Mouse (Mus musculus): Measurements from ENCODE around the gene Helz.
"Not testable (repeated sequence)": the region's sequence is repeated elsewhere in the genome, so short reads cannot be mapped to it uniquely, and the experiment has no call there.

Gene Helz

GRCm38 (mm10) chr11:107547351-107548203 is at the start of gene Helz:
Gene Helz (plus strand): TSS chr11:107547930.
- DNase-seq: peak; percentile 71 to 75

GRCm38 (mm10) chr11:107502801-107503200 is 44.9 kb upstream of the Helz start:
- DNase-seq: peak in 1 of 2 experiments; percentile 5

GRCm38 (mm10) chr11:107504364-107504763 is 43.4 kb upstream of the Helz start:
- not testable (repeated sequence) for DNase-seq

GRCm38 (mm10) chr11:107506260-107506659 is 41.5 kb upstream of the Helz start:
- peak; percentile 38 to 49 for DNase-seq

- peak in 1 of 2 experiments; percentile 8 for DNase-seq
Measured at GRCm38 (mm10) chr11:107509631-107510338, 37.9 kb upstream of the Helz start.

GRCm38 (mm10) chr11:107510362-107511269 is 37.1 kb upstream of the Helz start:
- peak in 1 of 2 experiments; percentile 22 for DNase-seq

GRCm38 (mm10) chr11:107511954-107512353 is 35.8 kb upstream of the Helz start:
- DNase-seq: peak; percentile 78

GRCm38 (mm10) chr11:107513047-107513446 is 34.7 kb upstream of the Helz start:
- no peak for DNase-seq

- no peak for DNase-seq
Measured at GRCm38 (mm10) chr11:107516387-107516786, 31.3 kb upstream of the Helz start.

- no peak for DNase-seq
Measured at GRCm38 (mm10) chr11:107518645-107519429, 28.9 kb upstream of the Helz start.

- DNase-seq: no peak
Measured at GRCm38 (mm10) chr11:107521153-107521552, 26.6 kb upstream of the Helz start.

GRCm38 (mm10) chr11:107524966-107525365 is 22.8 kb upstream of the Helz start:
- no peak for DNase-seq

GRCm38 (mm10) chr11:107527632-107528031 is 20.1 kb upstream of the Helz start:
- DNase-seq: no peak

- no peak for DNase-seq
Measured at GRCm38 (mm10) chr11:107529320-107529719, 18.4 kb upstream of the Helz start.

- DNase-seq: no peak
Measured at GRCm38 (mm10) chr11:107531445-107531844, 16.3 kb upstream of the Helz start.

- no peak for DNase-seq
Measured at GRCm38 (mm10) chr11:107532271-107532670, 15.5 kb upstream of the Helz start.

- no peak for DNase-seq
Measured at GRCm38 (mm10) chr11:107538994-107539393, 8.7 kb upstream of the Helz start.

GRCm38 (mm10) chr11:107540339-107540738 is 7.4 kb upstream of the Helz start:
- no peak for DNase-seq

GRCm38 (mm10) chr11:107545747-107546476 is 1.8 kb upstream of the Helz start:
- DNase-seq: no peak

GRCm38 (mm10) chr11:107546667-107547301 is 946 bp upstream of the Helz start:
- peak; percentile 34 to 44 for DNase-seq

Data from B cell, adult 2 months (primary cell).